Mouse (Mus musculus) limb, embryonic 13.5 days (tissue): ENCODE results near the gene Wdr95. TPM values are rescaled to one million over a fixed set of nuclear protein-coding genes. Genes with fewer than 3 reads are reported as not detected.

Source experiments
- ATAC-seq: fragments of 200-750 bp; cut with Nextera tagmentation; 2 replicates; pipeline ENCODE4 v1.8.0; 2017; ENCODE audit warnings: low read depth, moderate number of reproducible peaks, moderate TSS enrichment; ENCODE audit not compliant: low FRiP score
- H3K27ac ChIP-seq: fragments of 300-500 bp; sonication (generic); 2 replicates; pipeline ENCODE4 v1.5.1; 2015; ENCODE audit warnings: inconsistent platforms, mild to moderate bottlenecking, moderate library complexity
- H3K27me3 ChIP-seq: fragments of 300-500 bp; sonication (generic); 2 replicates; pipeline ENCODE4 v1.6.1; 2015; ENCODE audit warnings: mild to moderate bottlenecking, inconsistent platforms
- H3K36me3 ChIP-seq: fragments of 300-500 bp; sonication (generic); 2 replicates; pipeline ENCODE4 v1.6.1; 2015; ENCODE audit warnings: inconsistent platforms, mild to moderate bottlenecking, moderate library complexity
- H3K4me1 ChIP-seq: fragments of 300-500 bp; sonication (generic); 2 replicates; pipeline ENCODE4 v1.6.1; 2015; ENCODE audit warnings: inconsistent platforms
- H3K4me2 ChIP-seq: fragments of 300-500 bp; sonication (generic); replicated peaks from 2 replicates; pipeline ENCODE4 v1.6.1; 2015; ENCODE audit warnings: inconsistent platforms, mild to moderate bottlenecking, moderate library complexity
- H3K4me3 ChIP-seq: fragments of 300-500 bp; sonication (generic); 2 replicates; pipeline ENCODE4 v1.5.1; 2015; ENCODE audit warnings: moderate library complexity, mild to moderate bottlenecking, inconsistent platforms
- H3K9ac ChIP-seq: fragments of 300-500 bp; sonication (generic); 2 replicates; pipeline ENCODE4 v1.6.1; 2015; ENCODE audit warnings: mild to moderate bottlenecking, inconsistent platforms
- H3K9me3 ChIP-seq: fragments of 300-500 bp; sonication (generic); 2 replicates; pipeline ENCODE4 v1.6.1; 2016; ENCODE audit warnings: inconsistent platforms
- WGBS: fragments of 180-500 bp; shearing (Covaris S2); methylation state at CpG from one replicate; pipeline ENCODE4 v1.1.7; 2015; 5-methylcytosine and 5-hydroxymethylcytosine counted together
- polyA plus RNA-seq: library from polyadenylated mRNA; unstranded; fragments of >200 nt; fragmentation: Nextera tagmentation; extraction: Ambion mirVana; gene quantifications from 2 replicates; pipeline ENCODE4 v1.2.1, GENCODE M21; 2015

The Wdr95 gene
- polyA plus RNA-seq, 1 experiment from 2014 or later: 0.08 TPM

DNA sequence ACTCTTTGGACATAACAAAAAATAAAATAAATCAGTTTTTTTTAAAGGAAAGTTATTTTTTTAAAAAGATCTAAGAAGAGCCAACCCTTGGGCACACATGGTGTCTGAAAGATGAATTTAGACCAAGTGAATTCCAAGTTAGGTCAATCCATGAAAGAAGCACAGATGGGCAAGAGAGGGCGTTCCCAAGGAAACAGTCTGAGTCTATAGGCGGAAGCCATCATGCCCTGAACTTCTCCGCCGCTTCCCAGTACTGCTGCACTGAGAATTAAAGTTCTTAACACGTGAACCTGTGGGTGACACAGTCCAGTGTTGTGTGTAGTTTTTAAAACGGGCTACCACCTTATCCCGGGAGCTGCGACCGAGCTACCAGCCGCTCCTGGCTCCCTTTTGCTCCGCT is 24.9 kb downstream of the Wdr95 start:
- Histone ChIP-seq H3K27ac (no peak overlapping the region), H3K36me3 (no peaks in the 10 kb centered on the region), H3K4me2 (no peak overlapping the region), H3K9me3 (peaks cover 2% of the 10 kb centered on the region; the same call in 1 of the 2 replicates), H3K4me1 (peaks cover 5% of the 10 kb centered on the region; the same call in 1 of the 2 replicates), H3K9ac (no peak overlapping the region), H3K27me3 (no peaks in the 10 kb centered on the region), H3K4me3 (no peak overlapping the region)
- WGBS: 92% methylated on average over 11 of the region's 11 CpGs
- ATAC-seq: no peak

DNA sequence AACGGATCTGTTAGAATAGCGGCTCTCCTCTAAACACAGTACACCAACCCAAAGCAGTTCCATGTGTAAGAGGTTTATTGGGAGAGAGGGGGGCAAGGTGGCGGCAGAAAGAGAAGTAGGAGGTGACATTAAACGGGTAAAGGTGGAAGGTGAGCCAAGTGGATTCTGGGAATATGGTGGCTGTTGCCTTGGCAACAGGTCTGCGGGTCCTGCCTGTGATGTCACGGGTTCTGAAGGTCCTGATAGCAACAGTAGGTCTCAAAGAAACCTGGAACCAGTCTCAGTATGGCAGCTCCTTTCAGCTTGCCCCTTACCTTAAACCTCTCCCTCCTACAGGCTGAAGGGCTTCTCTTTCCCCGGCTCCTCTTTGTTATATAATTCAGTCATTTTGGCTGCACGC is 25.9 kb downstream of the Wdr95 start:
- no peak overlapping the region for H3K4me2 ChIP-seq
- H3K4me1 ChIP-seq: peaks cover 5% of the 10 kb centered on the region; the same call in 1 of the 2 replicates
- 79% methylated on average over 8 of the region's 8 CpGs for WGBS
- no peak overlapping the region for H3K4me3 ChIP-seq
- no peaks in the 10 kb centered on the region for H3K27me3 ChIP-seq
- H3K27ac ChIP-seq: no peak overlapping the region
- ATAC-seq: no peak
- H3K36me3 ChIP-seq: no peaks in the 10 kb centered on the region
- no peaks in the 10 kb centered on the region for H3K9me3 ChIP-seq
- no peak overlapping the region for H3K9ac ChIP-seq

DNA sequence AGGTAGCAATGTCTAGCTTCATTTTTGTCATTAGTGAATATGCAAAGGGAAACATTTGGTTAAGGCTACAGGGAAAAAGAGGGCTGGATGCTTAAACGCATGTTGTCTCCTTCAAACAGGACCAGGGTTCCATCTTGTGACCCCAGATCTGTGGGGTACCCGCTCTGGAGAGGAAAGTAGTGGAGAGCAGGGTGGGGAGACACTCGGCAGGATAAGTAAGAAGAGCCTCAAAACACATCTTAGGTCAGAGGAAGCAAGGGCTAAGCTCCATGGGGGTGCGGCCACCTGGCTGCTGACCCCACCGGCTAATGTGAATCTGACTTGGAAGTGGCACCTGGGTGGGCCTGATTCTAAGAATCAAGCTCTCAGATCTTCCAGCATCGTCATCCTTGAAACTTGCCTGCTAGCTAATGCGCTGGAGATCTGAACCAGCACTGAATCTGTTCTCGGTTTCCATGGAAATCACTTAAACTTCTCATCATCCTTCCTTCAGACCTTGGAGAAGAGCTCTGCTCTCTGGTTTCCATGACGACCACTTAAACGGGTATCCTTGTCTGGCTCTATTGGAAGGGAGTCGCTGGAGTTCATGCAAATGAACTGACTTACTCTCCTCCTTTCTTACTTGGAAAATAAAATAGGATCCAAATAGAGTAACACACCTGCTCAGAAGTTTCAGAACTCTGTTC is 32.6 kb downstream of the Wdr95 start:
- Histone ChIP-seq H3K4me3 (no peak overlapping the region), H3K36me3 (no peaks in the 10 kb centered on the region), H3K9ac (no peak overlapping the region), H3K27me3 (no peaks in the 10 kb centered on the region), H3K9me3 (no peaks in the 10 kb centered on the region), H3K4me1 (peaks cover 20% of the 10 kb centered on the region), H3K27ac (no peak overlapping the region), H3K4me2 (no peak overlapping the region)
- ATAC-seq: no peak
- WGBS: 55% methylated on average over 11 of the region's 11 CpGs

- Histone ChIP-seq H3K27me3 (no peaks in the 10 kb centered on the region), H3K36me3 (no peaks in the 10 kb centered on the region), H3K4me1 (peaks cover 34% of the 10 kb centered on the region), H3K9ac (no peak overlapping the region), H3K4me2 (no peak overlapping the region), H3K27ac (peak overlapping the region; percentile 33; the same call in 1 of the 2 replicates), H3K9me3 (no peaks in the 10 kb centered on the region), H3K4me3 (no peak overlapping the region)
- ATAC-seq: 0 out of 2 replicates have a peak, but pooled peaks have one; percentile 21
- WGBS: 40% methylated on average over 11 of the region's 11 CpGs
Measured at GRCm38 (mm10) chr5:149566026-149566425, 37.5 kb downstream of the Wdr95 start.

GRCm38 (mm10) chr5:149566957-149567356 is 38.5 kb downstream of the Wdr95 start:
- Histone ChIP-seq H3K4me3 (no peak overlapping the region), H3K27ac (no peak overlapping the region), H3K27me3 (no peaks in the 10 kb centered on the region), H3K4me2 (no peak overlapping the region), H3K9ac (no peak overlapping the region), H3K4me1 (peaks cover 34% of the 10 kb centered on the region), H3K9me3 (no peaks in the 10 kb centered on the region), H3K36me3 (no peaks in the 10 kb centered on the region)
- ATAC-seq: no peak
- 79% methylated on average over 5 of the region's 5 CpGs for WGBS

DNA sequence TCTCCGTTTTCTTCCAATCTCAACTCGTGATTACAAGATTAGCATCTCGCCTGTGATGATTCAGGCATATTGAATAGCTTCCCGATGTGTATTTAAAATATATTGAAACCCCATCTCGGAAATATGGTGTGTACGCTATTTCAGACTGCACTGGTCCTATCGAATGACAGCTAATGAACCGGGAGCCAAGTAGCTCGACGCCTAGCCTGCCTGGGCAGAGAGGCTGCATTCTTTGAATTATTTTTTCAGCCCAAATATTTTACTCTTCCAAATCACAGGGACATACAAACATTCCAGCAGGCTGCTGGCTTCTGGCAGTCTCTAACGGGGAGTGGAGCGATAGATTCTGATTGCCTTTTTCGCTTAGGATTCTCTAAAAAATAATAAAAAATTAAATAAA is 40.5 kb downstream of the Wdr95 start:
- no peak overlapping the region for H3K4me2 ChIP-seq
- peaks cover 30% of the 10 kb centered on the region for H3K4me1 ChIP-seq
- H3K9ac ChIP-seq: no peak overlapping the region
- 68% methylated on average over 13 of the region's 13 CpGs for WGBS
- H3K27ac ChIP-seq: no peak overlapping the region
- H3K36me3 ChIP-seq: no peaks in the 10 kb centered on the region
- H3K27me3 ChIP-seq: no peaks in the 10 kb centered on the region
- H3K4me3 ChIP-seq: no peak overlapping the region
- no peaks in the 10 kb centered on the region for H3K9me3 ChIP-seq
- no peak for ATAC-seq

- H3K27ac ChIP-seq: no peak overlapping the region
- no peaks in the 10 kb centered on the region for H3K36me3 ChIP-seq
- no peak overlapping the region for H3K4me3 ChIP-seq
- no peak for ATAC-seq
- H3K4me2 ChIP-seq: no peak overlapping the region
- H3K9ac ChIP-seq: 0 out of 2 replicates have a peak overlapping the region, but pooled peaks have one; percentile 25
- no peaks in the 10 kb centered on the region for H3K9me3 ChIP-seq
- WGBS: 55% methylated on average over 10 of the region's 10 CpGs
- H3K27me3 ChIP-seq: no peaks in the 10 kb centered on the region; the same call in 1 of the 2 replicates
- H3K4me1 ChIP-seq: 0 out of 2 replicates have a peak, but pooled peaks cover 2% of the 10 kb centered on the region
Measured at GRCm38 (mm10) chr5:149576977-149577376, 48.5 kb downstream of the Wdr95 start.

GRCm38 (mm10) chr5:149577449-149577848 is 49.0 kb downstream of the Wdr95 start:
- H3K4me2 ChIP-seq: no peak overlapping the region

DNA sequence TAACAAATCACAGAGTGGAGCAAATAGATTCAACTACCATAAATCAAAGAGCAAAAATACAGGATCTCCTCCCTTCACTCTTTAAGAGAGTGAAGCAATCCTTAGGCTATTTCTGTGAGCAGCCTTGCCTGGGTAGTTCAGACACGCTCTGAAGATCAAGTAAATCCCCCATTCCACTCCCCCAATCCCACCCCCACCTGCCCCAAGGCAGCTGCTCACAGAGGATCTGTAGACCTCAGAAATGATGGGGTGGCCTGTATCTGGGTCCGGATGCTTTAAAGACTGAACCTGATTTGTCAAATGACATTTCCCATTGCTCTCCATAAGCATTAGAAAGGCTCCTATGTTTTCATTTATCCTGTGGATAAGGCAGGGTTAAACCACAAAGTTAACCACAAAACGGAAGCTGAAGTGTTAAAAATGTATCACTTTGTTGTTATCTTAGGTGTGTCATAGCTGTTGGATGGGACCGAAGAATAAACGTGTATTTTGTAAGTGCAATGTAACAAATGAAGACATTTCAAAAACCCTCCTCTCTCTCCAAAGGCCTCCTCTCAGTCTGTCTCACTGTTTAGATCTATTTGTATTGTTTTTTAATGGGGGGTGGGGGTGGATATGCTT is 54.3 kb downstream of the Wdr95 start:
- ATAC-seq: no peak
- Histone ChIP-seq H3K9me3 (no peaks in the 10 kb centered on the region), H3K4me3 (no peak overlapping the region), H3K27ac (no peak overlapping the region), H3K9ac (no peak overlapping the region), H3K36me3 (no peaks in the 10 kb centered on the region), H3K27me3 (no peaks in the 10 kb centered on the region), H3K4me1 (peaks cover 16% of the 10 kb centered on the region), H3K4me2 (no peak overlapping the region)
- WGBS: 56% methylated on average over 5 of the region's 5 CpGs

More at GRCm38 (mm10) chr5:149577449-149577848, 49.0 kb downstream of the Wdr95 start:
- Histone ChIP-seq H3K4me1 (0 out of 2 replicates have a peak, but pooled peaks cover 2% of the 10 kb centered on the region), H3K9me3 (no peaks in the 10 kb centered on the region), H3K36me3 (no peaks in the 10 kb centered on the region), H3K4me3 (no peak overlapping the region), H3K27ac (no peak overlapping the region), H3K9ac (0 out of 2 replicates have a peak overlapping the region, but pooled peaks have one; percentile 25), H3K27me3 (no peaks in the 10 kb centered on the region; the same call in 1 of the 2 replicates)
- 36% methylated on average over 10 of the region's 10 CpGs for WGBS
- no peak for ATAC-seq

GRCm38 (mm10) chr5:149583507-149583906 is 55.0 kb downstream of the Wdr95 start:
- Histone ChIP-seq H3K27me3 (no peaks in the 10 kb centered on the region), H3K4me1 (peaks cover 16% of the 10 kb centered on the region), H3K9me3 (no peaks in the 10 kb centered on the region), H3K4me2 (peak overlapping the region; percentile 23), H3K36me3 (no peaks in the 10 kb centered on the region), H3K27ac (no peak overlapping the region), H3K9ac (no peak overlapping the region), H3K4me3 (no peak overlapping the region)
- no peak for ATAC-seq
- 9% methylated on average over 8 of the region's 8 CpGs for WGBS

- Histone ChIP-seq H3K4me2 (0 out of 2 replicates have a peak overlapping the region, but pooled peaks have one; percentile 2), H3K36me3 (no peaks in the 10 kb centered on the region), H3K4me3 (no peak overlapping the region), H3K9me3 (no peaks in the 10 kb centered on the region), H3K9ac (no peak overlapping the region), H3K4me1 (peaks cover 23% of the 10 kb centered on the region), H3K27me3 (no peaks in the 10 kb centered on the region), H3K27ac (no peak overlapping the region)
- 43% methylated on average over 8 of the region's 8 CpGs for WGBS
- ATAC-seq: no peak
Measured at GRCm38 (mm10) chr5:149584154-149584655, 55.7 kb downstream of the Wdr95 start.

DNA sequence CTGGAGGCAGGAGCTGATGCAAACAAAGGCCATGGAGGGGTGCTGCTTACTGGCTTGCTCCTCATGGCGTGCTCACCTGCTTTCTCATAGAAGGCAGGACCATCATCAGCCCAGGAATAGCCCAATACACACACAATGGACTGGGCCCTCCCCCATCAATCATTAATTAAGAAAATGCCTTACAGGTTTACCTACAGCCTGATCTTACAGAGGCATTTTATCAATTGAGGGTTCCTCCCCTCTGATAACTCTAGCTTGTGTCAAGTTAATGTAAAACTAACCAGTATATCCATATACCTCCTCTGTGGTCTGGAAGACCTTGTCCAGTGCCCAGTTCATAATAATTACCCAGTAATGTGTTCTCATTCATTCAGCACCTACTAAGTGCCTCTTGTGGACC is 56.8 kb downstream of the Wdr95 start:
- H3K36me3 ChIP-seq: no peaks in the 10 kb centered on the region
- H3K9ac ChIP-seq: no peak overlapping the region
- no peak overlapping the region for H3K27ac ChIP-seq
- no peaks in the 10 kb centered on the region for H3K27me3 ChIP-seq
- H3K9me3 ChIP-seq: no peaks in the 10 kb centered on the region
- H3K4me3 ChIP-seq: no peak overlapping the region
- H3K4me2 ChIP-seq: no peak overlapping the region
- 93% methylated on average over 1 of the region's 1 CpGs for WGBS
- peaks cover 24% of the 10 kb centered on the region for H3K4me1 ChIP-seq
- ATAC-seq: no peak
